Mouse (Mus musculus): ENCODE data around the gene Taar8a.

GRCm38 (mm10) chr10:24040120-24040869 is 36.0 kb upstream of the Taar8a start:
- TF ChIP-seq POLR2A (IDR thresholded peaks at IDR 0.05; ENCODE audit: insufficient read depth, low read depth, low read length), result no peak
- no peak for TF ChIP-seq CTCF (IDR thresholded peaks at IDR 0.05; ENCODE audit: insufficient read depth, low read depth, low read length)
